Mouse (Mus musculus) spleen, postnatal 14 days (tissue): Measurements from ENCODE around the gene Aplp1.

Experiments
- DNase-seq, 2 experiments: peaks; one replicate each; pipeline ENCODE4 v3.0.0; 2021 to 2022; ENCODE audit warnings: low spot score in 2 of 2

Aplp1 gene

DNA sequence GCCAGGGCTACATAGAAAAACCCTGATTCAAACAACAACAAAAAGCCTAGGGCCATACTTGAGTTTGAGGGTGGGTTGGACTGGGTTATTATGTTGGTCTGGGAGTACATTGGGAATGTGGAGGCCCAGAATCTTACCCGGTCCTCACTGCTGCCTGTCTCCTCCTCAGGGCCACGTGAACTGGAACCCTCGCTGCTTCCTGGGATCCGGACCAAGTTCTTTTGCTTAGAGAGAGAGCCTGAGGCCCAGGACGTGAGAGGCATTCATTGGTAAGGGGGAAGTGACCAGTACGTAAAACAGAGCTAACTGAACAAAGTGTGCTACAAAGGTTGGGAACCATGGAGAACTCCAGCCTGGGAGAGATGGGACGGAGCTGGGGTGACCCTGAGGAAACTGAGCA, 4.9 kb upstream of the Aplp1 start:
- DNase-seq = no peak

DNA sequence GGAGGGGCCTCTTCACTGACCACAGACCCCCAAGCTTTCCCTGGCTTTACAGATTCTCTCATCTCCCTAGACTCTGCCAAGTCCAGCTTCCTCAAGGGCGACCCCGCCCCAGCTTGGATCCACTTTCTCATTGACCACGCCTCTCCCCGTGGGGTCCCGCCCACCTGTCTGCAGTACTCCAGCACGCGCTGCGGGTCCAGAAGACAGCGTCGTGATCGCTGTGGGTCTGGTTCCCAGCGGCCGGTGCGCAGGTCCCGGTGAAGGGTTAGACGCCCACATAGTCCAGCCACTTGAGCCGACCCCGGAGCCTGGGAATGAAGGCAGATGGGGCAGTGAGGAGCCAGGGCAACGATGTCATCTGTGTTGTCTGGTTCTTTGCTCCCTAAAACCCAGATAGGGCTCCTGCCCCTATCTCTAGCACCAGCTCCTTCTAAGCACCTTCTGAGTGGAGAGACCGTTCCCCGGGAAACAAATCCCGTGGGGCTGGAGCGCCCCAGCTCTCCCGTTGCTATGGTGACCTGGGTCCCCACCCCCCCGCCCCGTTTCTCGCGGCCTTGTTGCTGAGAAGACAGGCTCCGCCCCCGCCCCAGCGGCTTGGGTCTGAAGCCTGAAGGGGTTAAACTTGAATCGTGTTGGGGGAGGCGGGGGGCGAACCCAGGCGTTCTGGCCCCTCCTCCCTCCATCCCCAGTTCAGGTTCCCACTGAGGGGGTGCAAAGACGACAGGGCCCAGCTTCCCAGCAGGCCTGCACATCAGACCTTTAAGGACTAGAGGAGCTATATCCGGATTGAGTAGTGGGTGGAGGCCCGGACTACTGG, 973 bp downstream of the Aplp1 start:
- DNase-seq = no peak

DNA sequence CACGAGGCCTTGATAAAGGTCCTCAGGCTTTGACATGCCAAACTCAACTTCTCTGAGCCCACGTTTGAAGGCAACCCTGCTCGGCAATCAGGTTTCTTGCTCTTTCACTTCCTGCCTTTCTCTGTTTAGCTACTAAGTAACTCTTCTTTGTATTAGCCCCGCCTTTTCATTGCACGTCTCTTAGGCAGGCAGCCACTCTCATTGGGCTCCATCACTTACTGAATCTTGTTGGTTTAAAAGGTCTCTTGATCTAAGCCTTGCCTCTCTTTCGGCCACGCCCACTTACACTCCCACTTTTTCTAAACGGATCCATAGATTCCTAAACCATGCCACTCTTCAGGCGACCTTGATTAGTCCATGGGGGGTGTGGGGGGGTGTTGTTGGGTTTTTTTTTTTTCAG, 1.6 kb downstream of the Aplp1 start:
- no peak for DNase-seq

DNA sequence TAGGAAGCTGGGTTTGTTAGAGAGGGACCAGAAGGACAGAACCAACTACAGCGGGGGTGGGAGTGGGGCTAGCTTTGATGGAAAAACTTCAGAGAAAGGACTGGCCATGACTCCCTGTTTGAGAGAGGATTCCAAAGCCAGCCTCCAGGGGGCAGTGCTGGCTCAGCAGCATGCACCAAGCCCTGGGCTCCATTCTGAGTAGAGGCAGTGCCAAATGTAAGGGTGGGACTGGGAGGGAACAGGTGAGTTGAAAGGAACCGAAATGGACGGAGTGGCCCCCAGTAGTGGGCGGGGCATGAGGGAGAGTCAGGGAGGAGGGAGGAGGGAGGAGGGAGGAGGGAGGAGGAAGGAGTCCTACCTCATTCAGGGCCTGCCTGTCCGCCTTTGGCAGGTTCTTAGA, 4.6 kb downstream of the Aplp1 start:
- peak in 1 of 2 experiments; percentile 37 for DNase-seq

DNA sequence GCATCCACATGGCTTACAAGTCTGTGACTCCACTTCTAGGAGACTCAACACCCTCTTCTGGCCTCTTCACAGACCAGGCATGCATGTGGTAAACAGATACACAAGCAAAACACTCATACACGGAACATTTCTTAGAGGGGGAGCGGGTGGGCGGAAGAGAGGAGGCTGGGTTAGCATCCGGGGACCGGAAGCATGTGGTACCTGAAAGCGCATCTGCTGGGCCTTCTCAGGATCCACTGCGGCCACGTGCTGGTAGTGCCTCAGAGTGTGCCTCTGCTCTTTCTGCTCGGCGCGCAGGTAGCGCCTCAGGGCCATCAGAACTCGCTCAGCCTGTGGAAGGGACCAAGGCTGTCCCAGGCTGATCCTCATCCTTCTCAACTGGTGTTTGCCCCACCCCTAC, 5.6 kb downstream of the Aplp1 start:
- DNase-seq = no peak

- no peak for DNase-seq
Observed at GRCm38 (mm10) chr7:30436879-30437278, 8.5 kb downstream of the Aplp1 start.

DNA sequence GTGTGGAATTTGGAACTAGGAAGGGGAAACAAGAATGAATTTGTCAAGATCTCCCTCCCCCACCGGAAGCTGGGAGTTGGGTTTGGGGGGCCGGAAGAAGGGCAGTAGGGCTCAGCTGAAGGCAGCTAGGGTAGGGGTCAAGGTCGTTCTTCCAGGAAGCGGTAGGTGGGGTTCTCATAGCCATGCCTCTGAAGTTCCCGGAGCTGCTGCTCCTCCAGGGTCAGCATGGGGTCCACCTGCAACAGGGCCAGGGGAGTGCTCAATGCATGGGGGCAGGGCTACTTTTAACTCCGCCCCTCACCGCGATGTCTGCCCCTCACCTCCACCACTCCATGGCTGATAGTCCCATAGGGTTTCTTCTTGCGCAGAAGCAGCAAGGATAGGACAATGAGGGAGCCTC, 10.2 kb downstream of the Aplp1 start:
- no peak for DNase-seq

DNA sequence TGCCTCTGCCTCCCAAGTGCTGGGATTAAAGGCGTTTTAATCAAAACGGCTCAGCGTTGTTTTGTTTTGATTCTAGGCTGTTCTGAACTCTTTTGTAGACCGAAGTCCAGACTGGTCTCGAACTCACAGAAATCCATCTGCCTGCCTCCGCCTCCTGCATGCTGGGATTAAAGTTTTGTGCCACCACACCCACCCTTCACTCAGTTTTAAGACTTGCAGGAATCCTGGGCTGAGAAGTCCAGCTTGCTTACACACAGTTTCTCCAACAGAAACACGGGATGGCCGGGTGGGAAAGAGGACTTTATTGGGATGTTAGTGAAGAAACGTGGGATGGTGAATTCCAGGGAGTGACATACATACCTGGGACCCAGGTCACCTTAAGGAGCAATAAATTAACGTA, 10.6 kb downstream of the Aplp1 start:
- no peak for DNase-seq

DNA sequence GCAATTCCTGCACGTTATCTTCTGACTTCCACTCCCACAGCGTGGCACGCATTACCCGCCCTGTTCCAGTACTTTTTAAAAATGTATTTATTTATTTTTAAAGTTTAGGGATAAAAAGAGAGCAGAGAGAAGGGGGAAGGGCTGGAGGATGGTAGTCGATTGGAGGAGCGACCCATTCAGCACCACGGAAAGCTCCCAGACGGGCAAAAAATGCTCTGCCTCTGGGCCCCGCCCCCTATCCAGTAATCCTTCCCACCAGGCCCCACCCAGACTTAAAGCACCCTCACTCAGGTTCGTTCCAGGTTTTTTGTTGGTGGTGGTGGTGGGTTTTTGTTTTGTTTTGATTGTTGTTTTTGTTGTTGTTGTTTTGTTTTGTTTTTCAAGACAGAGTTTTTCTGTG, 11.1 kb downstream of the Aplp1 start:
- DNase-seq = no peak

DNA sequence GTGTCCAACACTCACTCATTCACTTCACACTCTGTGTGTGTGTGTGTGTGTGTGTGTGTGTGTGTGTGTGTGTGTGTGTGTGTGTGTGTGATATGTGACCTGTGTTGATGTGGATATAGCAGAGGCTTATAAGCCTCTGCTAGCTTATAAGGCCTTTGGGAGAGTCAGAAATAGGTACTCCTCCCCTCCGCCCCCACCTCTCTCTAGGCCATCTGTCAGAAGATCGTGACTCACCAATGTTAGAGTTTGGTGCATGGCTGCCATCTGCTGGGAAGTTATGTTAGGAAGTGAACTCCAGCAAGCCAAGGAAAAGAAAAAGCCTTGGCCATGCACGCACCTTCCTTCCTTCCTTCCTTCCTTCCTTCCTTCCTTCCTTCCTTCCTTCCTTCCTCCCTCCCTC, 13.5 kb downstream of the Aplp1 start:
- DNase-seq = peak in 1 of 2 experiments; percentile 55

DNA sequence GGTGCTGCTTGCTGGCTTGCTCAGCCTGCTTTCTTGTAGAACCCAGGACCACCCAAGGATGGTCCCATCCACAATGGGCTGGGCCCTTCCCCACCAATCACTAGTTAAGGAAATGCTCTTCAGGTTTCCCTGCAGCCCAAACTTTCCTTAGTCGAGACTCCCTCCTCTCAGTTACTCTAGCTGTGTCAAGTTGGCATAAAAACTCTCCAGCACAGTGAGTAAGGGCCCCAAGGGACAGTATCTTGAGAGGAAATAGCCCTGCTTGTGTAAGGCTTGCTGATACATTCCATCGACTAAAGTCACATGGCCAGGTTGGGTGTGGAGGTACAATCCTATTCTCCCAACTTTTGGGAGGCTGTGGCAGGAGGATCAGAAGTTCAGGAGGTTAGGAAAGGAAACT, 15.1 kb downstream of the Aplp1 start:
- no peak for DNase-seq

DNA sequence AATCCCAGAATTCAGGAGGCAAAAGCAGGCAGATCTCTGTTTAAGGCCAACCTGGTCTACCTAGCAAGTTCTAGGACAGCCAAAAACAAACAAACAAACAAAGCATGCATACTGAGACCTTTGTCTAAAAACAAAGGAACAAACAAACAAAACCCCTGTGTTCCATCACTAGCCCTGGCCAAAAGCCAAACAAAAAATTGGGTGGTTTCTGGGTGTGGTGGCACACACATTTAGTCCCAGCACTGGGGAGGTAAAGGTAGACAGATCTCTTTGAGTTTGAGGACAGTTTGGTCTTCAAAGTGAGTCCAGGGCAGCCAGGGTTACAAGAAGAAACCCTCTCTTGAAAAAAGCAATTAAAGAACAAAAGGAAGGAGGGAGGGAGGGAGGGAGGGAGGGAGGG, 16.0 kb downstream of the Aplp1 start:
- DNase-seq = no peak

GRCm38 (mm10) chr7:30423071-30423641, 22.2 kb downstream of the Aplp1 start:
- DNase-seq = no peak

GRCm38 (mm10) chr7:30422560-30422959, 22.8 kb downstream of the Aplp1 start:
- DNase-seq = no peak

DNA sequence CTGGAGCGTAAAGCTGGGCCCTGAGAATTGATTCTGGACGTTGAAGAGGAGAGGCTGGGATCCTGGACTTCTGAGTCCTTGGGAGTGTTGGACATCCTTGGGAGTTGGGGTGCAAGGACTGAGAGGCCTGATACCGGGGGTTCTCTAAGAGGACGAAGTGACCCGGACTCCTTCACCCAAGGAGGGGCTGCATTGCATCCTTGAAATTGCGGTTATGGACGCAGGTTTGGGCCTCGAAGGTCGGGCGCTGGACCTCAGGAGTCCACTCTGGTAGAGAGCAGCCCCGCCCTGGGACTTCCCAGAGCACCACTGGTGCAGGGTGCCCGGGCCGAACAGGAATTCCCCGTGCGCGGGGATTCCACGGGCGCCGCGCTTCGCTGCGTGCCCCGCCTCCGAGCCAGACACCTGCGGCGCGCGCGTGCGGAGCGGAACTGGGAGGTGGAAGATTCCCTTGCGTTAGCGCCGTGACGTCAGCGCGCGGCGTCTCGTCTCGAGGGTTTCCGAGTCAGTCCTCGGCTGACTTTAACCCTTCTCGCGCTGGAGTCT, 23.4 kb downstream of the Aplp1 start:
- peak; percentile 76 to 85 for DNase-seq

- peak; percentile 76 to 81 for DNase-seq
Observed at GRCm38 (mm10) chr7:30421175-30421889, 24.0 kb downstream of the Aplp1 start, which contains the start of gene Nfkbid. Gene Nfkbid, plus strand, starts transcription at chr7:30421732.

GRCm38 (mm10) chr7:30420673-30421072, 24.7 kb downstream of the Aplp1 start:
- DNase-seq = no peak

DNA sequence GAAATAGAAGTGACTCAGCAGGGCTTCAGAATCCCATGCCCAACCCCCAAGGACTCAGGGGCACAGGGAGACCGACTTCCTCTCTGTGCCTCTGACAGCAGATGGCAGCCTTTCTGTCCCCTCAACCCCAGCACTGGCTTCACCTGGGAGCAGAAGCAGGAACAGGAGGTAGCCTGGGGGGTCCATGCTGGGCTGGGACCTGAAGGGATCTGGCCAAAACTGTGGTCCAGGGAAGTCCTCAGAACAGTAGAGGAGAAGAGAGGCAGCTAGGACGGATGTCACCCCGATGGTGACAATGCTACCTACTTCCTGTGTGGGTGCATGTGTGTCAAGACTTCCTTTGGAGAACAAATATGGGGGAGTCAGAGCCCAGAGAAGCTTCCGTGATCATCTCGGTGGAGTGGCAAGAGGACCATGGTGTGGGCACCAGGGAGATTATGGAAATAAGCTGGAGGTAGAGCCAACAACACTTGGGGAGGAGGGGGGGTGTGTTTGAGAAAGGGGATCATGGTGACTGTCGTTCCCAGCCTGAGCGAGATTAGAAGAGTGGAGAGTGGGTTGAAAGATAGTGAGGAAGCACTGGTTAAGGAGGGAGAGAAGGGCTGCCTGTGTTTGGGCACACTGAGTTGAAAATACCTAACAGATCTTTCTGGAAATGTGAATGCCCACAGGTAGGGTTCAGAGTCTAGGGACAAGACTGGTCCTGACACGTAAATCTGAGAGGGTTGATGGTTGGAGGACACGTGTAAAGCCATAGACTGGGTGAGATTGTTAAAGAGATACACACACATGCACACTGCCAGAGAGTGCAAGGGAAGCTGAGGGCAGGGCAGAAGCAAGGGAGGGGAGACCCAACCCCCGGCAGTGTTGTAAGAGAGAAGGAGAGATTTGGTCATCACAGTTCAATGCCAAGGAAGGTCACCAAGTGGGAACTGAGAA, 25.5 kb downstream of the Aplp1 start, which contains the start of gene Hcst:
TSS of gene Hcst (minus strand) at position 294 of the 939 bp plus-strand sequence.
- DNase-seq = no peak

- no peak for DNase-seq
Observed at GRCm38 (mm10) chr7:30417856-30418255, 27.5 kb downstream of the Aplp1 start.

DNA sequence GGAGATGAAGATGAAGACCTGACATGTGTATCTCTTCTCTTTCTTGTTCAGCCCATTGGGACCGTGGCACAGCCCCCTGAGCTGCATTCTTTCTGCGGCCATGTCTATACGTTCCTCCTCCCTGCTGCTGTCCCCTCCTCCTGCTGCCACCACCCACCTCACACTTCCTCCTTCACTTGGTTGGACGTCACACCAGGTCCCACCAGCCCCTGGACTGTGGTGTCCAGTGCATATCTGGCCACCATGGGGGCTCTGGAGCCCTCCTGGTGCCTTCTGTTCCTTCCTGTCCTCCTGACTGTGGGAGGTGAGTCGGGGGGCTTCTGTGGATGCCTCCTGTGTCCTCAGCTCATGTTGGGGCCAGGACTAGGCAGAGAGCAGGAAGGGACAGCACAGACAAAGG, 31.7 kb downstream of the Aplp1 start, which contains the start of gene Tyrobp:
TSS of gene Tyrobp (plus strand) at position 165 of the 400 bp plus-strand sequence.
- no peak for DNase-seq

- no peak for DNase-seq
Observed at GRCm38 (mm10) chr7:30412735-30413147, 32.6 kb downstream of the Aplp1 start.
